Mouse (Mus musculus) thymus, adult 2 months (tissue): ENCODE data around the gene Clhc1.

ENCODE experiments used
- CTCF ChIP-seq: fragments of 200-500 bp; IDR thresholded peaks from 2 replicates; pipeline ENCODE4 v1.5.1; 2012; ENCODE audit warnings: mild to moderate bottlenecking, control low read depth, low read length, moderate library complexity, borderline replicate concordance; ENCODE audit not compliant: control insufficient read depth, poor library complexity, insufficient read depth; ENCODE audit errors: extremely low read depth
- POLR2A ChIP-seq: fragments of 200-500 bp; IDR thresholded peaks from 2 replicates; pipeline ENCODE4 v1.6.1; 2012; ENCODE audit warnings: mild to moderate bottlenecking, low read length, control low read depth, moderate library complexity; ENCODE audit not compliant: control insufficient read depth, poor library complexity, insufficient read depth; ENCODE audit errors: extremely low read depth

DNA sequence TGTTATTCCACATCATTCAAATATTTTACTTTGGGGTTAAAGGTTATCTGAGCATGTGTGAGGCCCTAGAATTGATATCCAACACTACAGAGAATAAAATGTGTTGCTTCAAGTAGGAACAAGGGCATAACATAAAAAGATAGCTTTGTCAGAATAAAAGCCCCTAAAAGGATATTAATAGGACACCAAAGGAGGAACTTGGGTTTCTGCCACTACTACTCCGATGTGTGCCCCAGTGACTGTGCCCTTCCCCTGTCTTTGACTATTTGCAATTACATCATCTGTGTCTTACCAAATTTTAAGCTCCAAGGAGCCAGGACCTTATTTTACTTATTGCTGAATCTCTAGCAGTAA is 1.7 kb downstream of the Clhc1 start:
- no peak for TF ChIP-seq CTCF
- TF ChIP-seq POLR2A, result no peak
